14 mouse cellular contexts compared by ENCODE assay signal in the genomic region with DNA sequence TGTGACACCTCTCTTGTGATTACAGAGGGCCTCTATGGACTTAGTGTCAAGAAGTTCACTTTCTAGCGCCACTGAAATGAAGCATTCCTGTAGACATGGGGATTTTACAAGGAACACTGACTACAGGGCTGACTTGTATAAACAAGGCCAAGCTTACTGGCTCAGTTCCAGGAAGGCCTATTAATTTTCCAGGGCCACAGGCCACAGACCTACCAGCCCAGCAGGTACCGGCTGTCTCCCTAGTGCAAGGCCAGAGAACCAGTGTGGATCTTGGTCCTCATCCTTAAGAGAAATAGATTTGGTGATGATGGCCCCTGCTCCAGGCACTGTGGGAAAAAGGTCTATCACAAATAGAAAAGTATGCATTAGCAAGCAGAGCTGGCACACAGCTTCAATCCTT.
DNase-seq lines count a peak whose midpoint lies in the region; ATAC-seq lines count a peak whose summit lies in the region.
"Had no signal": no experiment of that assay in that cellular context is flagged by ENCODE, and none has a peak within 500 bp of the region (broad histone marks: within the 10 kb centered on the region; RNA-seq: fewer than 3 reads in every experiment).

No protein-coding gene starts in this region.

- ATAC-seq in limb, embryonic 12.5 days (ENCODE audit: insufficient number of reproducible peaks, insufficient read depth, low FRiP score, low TSS enrichment, low read depth), result no peak
- ATAC-seq in frontal cortex, adult (ENCODE audit: low TSS enrichment), result no peak
- ATAC-seq: midbrain, embryonic 13.5 days; Patski had no signal

- H3K36me3 ChIP-seq in limb, embryonic 12.5 days, result no peaks in the 10 kb centered on the region
- no peaks in the 10 kb centered on the region for H3K36me3 ChIP-seq in limb, embryonic 10.5 days
- H3K36me3 ChIP-seq: hindbrain, embryonic 15.5 days; midbrain, embryonic 13.5 days had no signal

- no peak overlapping the region for H3K4me2 ChIP-seq in limb, embryonic 12.5 days
- H3K4me2 ChIP-seq: hindbrain, embryonic 15.5 days; midbrain, embryonic 13.5 days had no signal

- H3K27ac ChIP-seq in limb, embryonic 12.5 days, result peak overlapping the region; percentile 35; the same call in 1 of the 2 replicates
- no peak overlapping the region for H3K27ac ChIP-seq in limb, embryonic 10.5 days
- H3K27ac ChIP-seq: hindbrain, embryonic 15.5 days; kidney, postnatal 0 days; midbrain, embryonic 13.5 days had no signal

- H3K9me3 ChIP-seq in limb, embryonic 12.5 days, result 0 out of 2 replicates have a peak, but pooled peaks cover 4% of the 10 kb centered on the region
- no peaks in the 10 kb centered on the region for H3K9me3 ChIP-seq in limb, embryonic 10.5 days (replicated peaks)
- H3K9me3 ChIP-seq: hindbrain, embryonic 15.5 days; midbrain, embryonic 13.5 days had no signal

- peaks cover 28% of the 10 kb centered on the region for H3K4me1 ChIP-seq in limb, embryonic 12.5 days (replicated peaks)
- peaks cover 6% of the 10 kb centered on the region for H3K4me1 ChIP-seq in limb, embryonic 10.5 days
- H3K4me1 ChIP-seq: hindbrain, embryonic 15.5 days; midbrain, embryonic 13.5 days had no signal

- H3K27me3 ChIP-seq in limb, embryonic 12.5 days, result no peaks in the 10 kb centered on the region
- H3K27me3 ChIP-seq in limb, embryonic 10.5 days (ENCODE audit: low read depth, poor library complexity, severe bottlenecking), result no peaks in the 10 kb centered on the region; the same call in 1 of the 2 replicates
- H3K27me3 ChIP-seq: hindbrain, embryonic 15.5 days; midbrain, embryonic 13.5 days had no signal

- H3K4me3 ChIP-seq in limb, embryonic 12.5 days (replicated peaks), result no peak overlapping the region
- H3K4me3 ChIP-seq in limb, embryonic 10.5 days, result no peak overlapping the region
- H3K4me3 ChIP-seq: hindbrain, embryonic 15.5 days; midbrain, embryonic 13.5 days had no signal

- no peak overlapping the region for H3K9ac ChIP-seq in limb, embryonic 12.5 days (replicated peaks)
- H3K9ac ChIP-seq: hindbrain, embryonic 15.5 days; midbrain, embryonic 13.5 days had no signal

- 26% methylated on average over 2 of the region's 2 CpGs for WGBS in limb, embryonic 12.5 days
- WGBS in limb, embryonic 10.5 days, result 80% methylated on average over 2 of the region's 2 CpGs

- DNase-seq in adrenal gland, adult 2 months, result peak; percentile 17
- no peak for DNase-seq in adrenal gland, adult 18-20 months (ENCODE audit: low spot score in 2 of 2)
- DNase-seq in limb, embryonic 10.5 days (ENCODE audit: low spot score), result no peak
- DNase-seq in embryo, embryonic 9.5 days (ENCODE audit: extremely low spot score), result peak; percentile 20
- DNase-seq in lung, postnatal 14 days, result peak; percentile 21
- DNase-seq in layer of hippocampus, adult 18-20 months (ENCODE audit: low spot score in 2 of 2), result no peak
- DNase-seq: liver; thymus, postnatal 36 days had no signal

Comparison
In these comparisons a context has a peak if more than half of its experiments do, and no peak if none do; other contexts are left out.
1. DNase-seq: peak in adrenal gland, adult 2 months (single experiment), embryo, embryonic 9.5 days (single experiment) and lung, postnatal 14 days (single experiment); none in adrenal gland, adult 18-20 months (0 of 2), limb, embryonic 10.5 days (single experiment) and layer of hippocampus, adult 18-20 months (0 of 2).